Mouse (Mus musculus) embryo, embryonic 10.5 days (tissue): ENCODE measurements at regions not wholly inside any gene's neighbourhood (a gene's known extent, or its start where the extent isn't known, plus 50 kb on each side); places are given as distances from the start of the nearest gene placed in this dataset.
A peak's percentile ranks its signal among the peaks of the same experiment; 100 is the strongest.

Experiments
- DNase-seq: peaks from one replicate; pipeline ENCODE4 v3.0.0-alpha.2; 2015; ENCODE audit warnings: low spot score

- no peak for DNase-seq
Observed at GRCm38 (mm10) chr4:142638733-142639339, 399.6 kb upstream of the Kazn start.

GRCm38 (mm10) chr4:142638057-142638456, 398.9 kb upstream of the Kazn start:
- DNase-seq, result no peak

GRCm38 (mm10) chr4:142634398-142634797, 395.2 kb upstream of the Kazn start:
- no peak for DNase-seq

GRCm38 (mm10) chr4:142633667-142634350, 394.6 kb upstream of the Kazn start:
- no peak for DNase-seq

GRCm38 (mm10) chr4:142626503-142627194, 387.4 kb upstream of the Kazn start:
- no peak for DNase-seq

- no peak for DNase-seq
Observed at GRCm38 (mm10) chr4:142625456-142625855, 386.3 kb upstream of the Kazn start.

GRCm38 (mm10) chr4:142622151-142622861, 383.1 kb upstream of the Kazn start:
- peak; percentile 76 for DNase-seq

- DNase-seq, result no peak
Observed at GRCm38 (mm10) chr4:142619396-142619795, 380.2 kb upstream of the Kazn start.

GRCm38 (mm10) chr4:142618770-142619169, 379.6 kb upstream of the Kazn start:
- no peak for DNase-seq

GRCm38 (mm10) chr4:142617676-142618075, 378.5 kb upstream of the Kazn start:
- peak; percentile 68 for DNase-seq

GRCm38 (mm10) chr4:142616901-142617300, 377.7 kb upstream of the Kazn start:
- no peak for DNase-seq

GRCm38 (mm10) chr4:142605098-142605497, 365.9 kb upstream of the Kazn start:
- no peak for DNase-seq

- no peak for DNase-seq
Observed at GRCm38 (mm10) chr4:142597214-142597613, 358.0 kb upstream of the Kazn start.

GRCm38 (mm10) chr4:142589084-142589741, 350.0 kb upstream of the Kazn start:
- DNase-seq, result no peak

GRCm38 (mm10) chr4:142588418-142589083, 349.4 kb upstream of the Kazn start:
- no peak for DNase-seq

- no peak for DNase-seq
Observed at GRCm38 (mm10) chr4:142587345-142588035, 348.3 kb upstream of the Kazn start.

GRCm38 (mm10) chr4:142578536-142578935, 339.3 kb upstream of the Kazn start:
- DNase-seq, result peak; percentile 50

GRCm38 (mm10) chr4:142577519-142577918, 338.3 kb upstream of the Kazn start:
- peak; percentile 53 for DNase-seq

- DNase-seq, result no peak
Observed at GRCm38 (mm10) chr4:142574528-142574927, 335.3 kb upstream of the Kazn start.

GRCm38 (mm10) chr4:142570712-142571111, 331.5 kb upstream of the Kazn start:
- DNase-seq, result no peak

- no peak for DNase-seq
Observed at GRCm38 (mm10) chr4:142568556-142568955, 329.4 kb upstream of the Kazn start.
